Mouse (Mus musculus): ENCODE data around the gene Emd. TPM values are rescaled to one million over a fixed set of nuclear protein-coding genes. Genes with fewer than 3 reads are reported as not detected.
A peak's percentile ranks its signal among the peaks of the same experiment; 100 is the strongest.

Emd gene
- polyA plus RNA-seq, 1 experiment from 2014 or later: 25.6 TPM

GRCm38 (mm10) chrX:74293431-74293830 lies 38.9 kb downstream of the Emd start:
- 83% methylated on average over 4 of the region's 4 CpGs for WGBS
- no peak overlapping the region for H3K4me2 ChIP-seq (replicated peaks; ENCODE audit: low read depth, low read length)
- no peak overlapping the region for H3K27ac ChIP-seq (ENCODE audit: low read length)
- H3K27me3 ChIP-seq (ENCODE audit: insufficient read depth, low read length): no peaks in the 10 kb centered on the region
- no peak overlapping the region for H3K9ac ChIP-seq (replicated peaks; ENCODE audit: low read length)
- no peaks in the 10 kb centered on the region for H3K9me3 ChIP-seq (ENCODE audit: low read length)
- H3K4me3 ChIP-seq (ENCODE audit: low read length): no peak overlapping the region
- 0 out of 2 replicates have a peak, but pooled peaks cover 4% of the 10 kb centered on the region for H3K4me1 ChIP-seq (ENCODE audit: insufficient read depth, low read length)
- H3K36me3 ChIP-seq (ENCODE audit: insufficient read depth, low read length): 0 out of 2 replicates have a peak, but pooled peaks cover 7% of the 10 kb centered on the region
- ATAC-seq (ENCODE audit: low FRiP score, low TSS enrichment): no peak

GRCm38 (mm10) chrX:74296538-74297448 lies 42.3 kb downstream of the Emd start, which contains the start of gene Atp6ap1:
Gene Atp6ap1 (plus strand): TSS chrX:74297097.
- Histone ChIP-seq H3K9ac (replicated peaks; ENCODE audit: low read length) (peak within 1 kb of the TSS; percentile 73), H3K4me3 (ENCODE audit: low read length) (peak within 1 kb of the TSS; percentile 71), H3K4me1 (ENCODE audit: insufficient read depth, low read length) (0 out of 2 replicates have a peak, but pooled peaks cover 4% of the 10 kb centered on the region), H3K27me3 (ENCODE audit: insufficient read depth, low read length) (no peaks in the 10 kb centered on the region), H3K4me2 (replicated peaks; ENCODE audit: low read depth, low read length) (peak within 1 kb of the TSS; percentile 66), H3K36me3 (ENCODE audit: insufficient read depth, low read length) (peaks cover 7% of the 10 kb centered on the region), H3K27ac (ENCODE audit: low read length) (peak within 1 kb of the TSS; percentile 38; the same call in 1 of the 2 replicates), H3K9me3 (ENCODE audit: low read length) (no peaks in the 10 kb centered on the region)
- ATAC-seq (ENCODE audit: low FRiP score, low TSS enrichment): peak; percentile 99
- 20% methylated on average over 37 of the region's 37 CpGs for WGBS

- Histone ChIP-seq H3K9me3 (ENCODE audit: low read length) (no peaks in the 10 kb centered on the region), H3K4me1 (ENCODE audit: insufficient read depth, low read length) (0 out of 2 replicates have a peak, but pooled peaks cover 4% of the 10 kb centered on the region), H3K9ac (replicated peaks; ENCODE audit: low read length) (no peak overlapping the region), H3K4me2 (replicated peaks; ENCODE audit: low read depth, low read length) (no peak overlapping the region), H3K4me3 (ENCODE audit: low read length) (no peak overlapping the region), H3K36me3 (ENCODE audit: insufficient read depth, low read length) (peaks cover 15% of the 10 kb centered on the region), H3K27ac (ENCODE audit: low read length) (no peak overlapping the region), H3K27me3 (ENCODE audit: insufficient read depth, low read length) (no peaks in the 10 kb centered on the region)
- no peak for ATAC-seq (ENCODE audit: low FRiP score, low TSS enrichment)
- WGBS: 76% methylated on average over 1 of the region's 1 CpGs
Observed at GRCm38 (mm10) chrX:74298348-74298747, 43.9 kb downstream of the Emd start.

GRCm38 (mm10) chrX:74299721-74300120 lies 45.2 kb downstream of the Emd start:
- Histone ChIP-seq H3K27me3 (ENCODE audit: insufficient read depth, low read length) (no peaks in the 10 kb centered on the region; the same call in 1 of the 2 replicates), H3K9ac (replicated peaks; ENCODE audit: low read length) (no peak overlapping the region), H3K9me3 (ENCODE audit: low read length) (no peaks in the 10 kb centered on the region), H3K36me3 (ENCODE audit: insufficient read depth, low read length) (peaks cover 22% of the 10 kb centered on the region), H3K27ac (ENCODE audit: low read length) (no peak overlapping the region), H3K4me2 (replicated peaks; ENCODE audit: low read depth, low read length) (no peak overlapping the region), H3K4me3 (ENCODE audit: low read length) (no peak overlapping the region), H3K4me1 (ENCODE audit: insufficient read depth, low read length) (peaks cover 8% of the 10 kb centered on the region; the same call in 1 of the 2 replicates)
- no peak for ATAC-seq (ENCODE audit: low FRiP score, low TSS enrichment)
- 89% methylated on average over 3 of the region's 3 CpGs for WGBS

- ATAC-seq (ENCODE audit: low FRiP score, low TSS enrichment): peak; percentile 85
- H3K9me3 ChIP-seq (ENCODE audit: low read length): no peaks in the 10 kb centered on the region
- peak within 1 kb of the TSS; percentile 65 for H3K4me3 ChIP-seq (ENCODE audit: low read length)
- H3K4me1 ChIP-seq (ENCODE audit: insufficient read depth, low read length): peaks cover 12% of the 10 kb centered on the region
- WGBS: 19% methylated on average over 40 of the region's 41 CpGs
- peaks cover 49% of the 10 kb centered on the region for H3K36me3 ChIP-seq (ENCODE audit: insufficient read depth, low read length)
- H3K4me2 ChIP-seq (replicated peaks; ENCODE audit: low read depth, low read length): peak within 1 kb of the TSS; percentile 67
- H3K27me3 ChIP-seq (ENCODE audit: insufficient read depth, low read length): no peaks in the 10 kb centered on the region; the same call in 1 of the 2 replicates
- H3K27ac ChIP-seq (ENCODE audit: low read length): peak within 1 kb of the TSS; percentile 67
- H3K9ac ChIP-seq (replicated peaks; ENCODE audit: low read length): peak within 1 kb of the TSS; percentile 73
Observed at GRCm38 (mm10) chrX:74304867-74305700, 50.6 kb downstream of the Emd start, which contains the start of gene Gdi1. Gene Gdi1 (plus strand): TSS chrX:74304998.

Small RNA genes lying within 50 kb of the gene (microRNA-seq; reads per million reads assigned to microRNA genes)
- gene Mir7091: 0.63 reads per million

Other genes starting within 250 kb of the Emd start
- gene Irak1, start 230.8 kb upstream of the Emd start, polyA plus RNA-seq (2015; fragmentation: Nextera tagmentation; extraction: Ambion mirVana): 76.0 and 82.0 TPM in 2 replicates
- gene Opn1mw, start 127.2 kb upstream of the Emd start, polyA plus RNA-seq (2015; fragmentation: Nextera tagmentation; extraction: Ambion mirVana): not detected in 2 replicates
- 10.0 and 10.3 TPM in 2 replicates for gene Mecp2, start 119.3 kb upstream of the Emd start, polyA plus RNA-seq (2015; fragmentation: Nextera tagmentation; extraction: Ambion mirVana)
- gene Tex28, start 86.8 kb upstream of the Emd start, polyA plus RNA-seq (2015; fragmentation: Nextera tagmentation; extraction: Ambion mirVana): not detected in 2 replicates
- 0.06 and 0.23 TPM in 2 replicates for gene Tktl1, start 77.4 kb upstream of the Emd start, polyA plus RNA-seq (2015; fragmentation: Nextera tagmentation; extraction: Ambion mirVana)
- 331 and 364 TPM in 2 replicates for gene Flna, start 4.9 kb upstream of the Emd start, polyA plus RNA-seq (2015; fragmentation: Nextera tagmentation; extraction: Ambion mirVana)
- gene Rpl10, start 16.1 kb downstream of the Emd start, polyA plus RNA-seq (2015; fragmentation: Nextera tagmentation; extraction: Ambion mirVana): 610 and 782 TPM in 2 replicates
- gene Taz, start 27.2 kb downstream of the Emd start, polyA plus RNA-seq (2015; fragmentation: Nextera tagmentation; extraction: Ambion mirVana): 97.2 and 103 TPM in 2 replicates
- 13.4 and 15.5 TPM in 2 replicates for gene Dnase1l1, start 27.6 kb downstream of the Emd start, polyA plus RNA-seq (2015; fragmentation: Nextera tagmentation; extraction: Ambion mirVana)
- 175 and 180 TPM in 2 replicates for gene Atp6ap1, start 42.4 kb downstream of the Emd start, polyA plus RNA-seq (2015; fragmentation: Nextera tagmentation; extraction: Ambion mirVana)
- gene Gdi1, start 50.3 kb downstream of the Emd start, polyA plus RNA-seq (2015; fragmentation: Nextera tagmentation; extraction: Ambion mirVana): 219 and 243 TPM in 2 replicates
- 69.8 and 71.4 TPM in 2 replicates for gene Fam50a, start 58.3 kb downstream of the Emd start, polyA plus RNA-seq (2015; fragmentation: Nextera tagmentation; extraction: Ambion mirVana)
- 12.6 and 15.6 TPM in 2 replicates for gene Plxna3, start 74.4 kb downstream of the Emd start, polyA plus RNA-seq (2015; fragmentation: Nextera tagmentation; extraction: Ambion mirVana)
- 108 and 113 TPM in 2 replicates for gene Lage3, start 98.9 kb downstream of the Emd start, polyA plus RNA-seq (2015; fragmentation: Nextera tagmentation; extraction: Ambion mirVana)
- gene Ubl4a, start 118.5 kb downstream of the Emd start, polyA plus RNA-seq (2015; fragmentation: Nextera tagmentation; extraction: Ambion mirVana): 77.5 and 83.4 TPM in 2 replicates
- 23.3 and 25.7 TPM in 2 replicates for gene Slc10a3, start 118.7 kb downstream of the Emd start, polyA plus RNA-seq (2015; fragmentation: Nextera tagmentation; extraction: Ambion mirVana)
- 45.9 and 47.1 TPM in 2 replicates for gene Fam3a, start 138.6 kb downstream of the Emd start, polyA plus RNA-seq (2015; fragmentation: Nextera tagmentation; extraction: Ambion mirVana)
- 22.7 and 23.2 TPM in 2 replicates for gene Ikbkg, start 138.6 kb downstream of the Emd start, polyA plus RNA-seq (2015; fragmentation: Nextera tagmentation; extraction: Ambion mirVana)
- gene G6pdx, start 174.5 kb downstream of the Emd start, polyA plus RNA-seq (2015; fragmentation: Nextera tagmentation; extraction: Ambion mirVana): 53.6 and 54.4 TPM in 2 replicates
- gene Gm6880, start 226.7 kb downstream of the Emd start, polyA plus RNA-seq (2015; fragmentation: Nextera tagmentation; extraction: Ambion mirVana): not detected in 2 replicates

Measured in kidney, embryonic 16.5 days (tissue).